Mouse (Mus musculus) left cerebral cortex, adult 8-10 months (tissue): ENCODE measurements around the gene Gm37240. TPM values are rescaled to one million over a fixed set of nuclear protein-coding genes. Genes with fewer than 3 reads are reported as not detected.
A peak's percentile ranks its signal among the peaks of the same experiment; 100 is the strongest.

Source experiments
- DNase-seq, 2 experiments: peaks; one replicate each; pipeline ENCODE4 v3.0.0; 2022; ENCODE audit warnings: low spot score in 2 of 2
- total RNA-seq, 4 experiments: library from RNA; stranded (reverse); gene quantifications; 2 replicates each; pipeline ENCODE4 v1.2.4; 2022

Gm37240 gene
- total RNA-seq, 4 experiments from 2014 or later = 0.50 to 4.0 (median 1.1) TPM; not detected in 1

DNA sequence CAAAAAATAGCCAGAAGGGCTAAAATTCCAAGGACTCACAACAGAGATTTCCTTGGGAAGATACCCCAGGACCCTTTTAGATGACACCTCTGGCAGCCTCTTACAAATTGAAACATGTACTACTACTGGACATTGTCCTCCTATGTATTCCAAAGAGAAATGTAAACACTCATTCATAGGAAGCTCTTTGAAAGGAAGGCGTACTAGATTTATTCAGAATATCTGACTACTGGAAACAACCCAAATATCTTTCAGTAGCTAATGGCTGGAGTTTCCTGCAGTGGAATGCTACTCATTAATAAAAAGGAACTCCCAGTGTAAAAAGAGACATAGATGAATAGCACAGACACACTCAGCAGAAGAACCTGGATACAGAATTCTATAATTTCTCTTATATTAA lies 1035.5 kb downstream of the Gm37240 start:
- no peak for DNase-seq

DNA sequence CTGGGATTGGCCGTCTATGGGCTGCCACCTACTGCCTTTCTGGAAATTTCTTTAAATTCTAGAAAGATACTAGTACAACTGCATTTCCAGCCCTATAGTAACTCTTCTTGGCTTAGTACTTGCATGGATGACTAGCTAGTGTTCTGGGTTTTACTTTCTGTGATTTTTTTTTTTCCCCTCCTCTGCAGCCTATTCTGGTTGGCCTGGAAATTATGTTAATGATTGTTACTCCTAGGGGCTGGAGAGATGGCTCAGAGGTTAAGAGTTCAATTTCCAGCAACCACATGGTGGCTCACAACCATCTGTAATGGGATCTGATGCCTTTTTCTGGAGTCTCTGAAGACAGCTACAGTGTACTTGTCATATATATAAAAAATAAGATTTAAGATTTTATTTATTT lies 1036.9 kb downstream of the Gm37240 start:
- no peak for DNase-seq

DNA sequence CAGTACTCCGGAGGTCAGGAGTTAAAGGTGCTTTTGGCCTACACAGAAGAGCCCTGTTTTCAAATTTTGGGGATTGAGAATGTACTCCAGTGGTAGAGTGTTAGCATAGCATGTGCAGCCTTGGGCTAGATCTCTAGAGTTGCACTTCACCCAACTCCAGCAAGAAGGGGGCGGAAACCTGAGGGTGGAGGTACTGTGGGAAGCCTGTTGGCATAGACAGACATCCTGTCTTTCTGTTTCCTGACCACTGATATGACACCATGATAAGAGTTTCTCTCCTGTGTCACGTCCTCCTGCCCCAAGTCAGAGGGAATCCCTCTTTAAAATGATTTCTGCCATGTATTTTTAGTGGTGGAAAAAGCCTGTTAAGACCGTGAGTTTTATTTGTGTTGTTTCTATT lies 1038.5 kb downstream of the Gm37240 start:
- DNase-seq = no peak

DNA sequence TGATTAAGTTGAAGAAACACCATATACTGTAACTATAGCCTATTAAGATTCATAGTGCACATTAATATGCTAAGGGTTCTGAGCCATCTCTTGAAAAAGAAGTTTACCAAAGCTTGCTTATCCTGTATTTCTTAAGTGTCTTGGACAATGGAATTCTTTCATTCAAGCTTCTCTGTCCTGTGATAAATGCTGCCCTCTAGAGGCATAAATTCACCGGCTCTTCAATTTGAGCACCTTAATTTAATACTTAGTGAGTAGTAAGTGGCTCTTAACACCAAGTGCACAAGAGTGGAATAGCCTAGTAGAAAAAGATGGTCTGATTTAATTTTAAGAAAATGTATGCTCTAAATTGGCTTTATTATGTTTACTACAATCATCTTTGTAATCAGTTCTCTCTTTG lies 1043.7 kb downstream of the Gm37240 start:
- no peak for DNase-seq

DNA sequence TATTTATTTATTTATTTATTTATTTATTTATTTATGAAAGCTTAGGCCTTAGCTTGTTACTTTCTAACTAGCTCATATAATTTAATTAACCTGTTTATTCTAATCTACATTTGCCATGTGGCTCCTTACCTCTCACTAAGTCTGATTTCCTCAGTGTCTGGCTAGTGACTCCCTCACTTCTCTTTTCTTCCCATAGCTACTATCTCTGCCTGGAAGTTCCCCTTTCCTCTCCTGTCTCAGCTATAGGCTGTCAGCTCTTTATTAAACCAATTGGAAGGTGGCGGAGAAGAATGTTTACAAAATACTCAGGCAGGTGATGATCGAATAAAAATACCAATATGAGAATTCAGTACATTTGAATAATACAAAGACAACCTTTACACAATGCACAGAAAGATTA lies 1044.5 kb downstream of the Gm37240 start:
- DNase-seq = no peak

DNA sequence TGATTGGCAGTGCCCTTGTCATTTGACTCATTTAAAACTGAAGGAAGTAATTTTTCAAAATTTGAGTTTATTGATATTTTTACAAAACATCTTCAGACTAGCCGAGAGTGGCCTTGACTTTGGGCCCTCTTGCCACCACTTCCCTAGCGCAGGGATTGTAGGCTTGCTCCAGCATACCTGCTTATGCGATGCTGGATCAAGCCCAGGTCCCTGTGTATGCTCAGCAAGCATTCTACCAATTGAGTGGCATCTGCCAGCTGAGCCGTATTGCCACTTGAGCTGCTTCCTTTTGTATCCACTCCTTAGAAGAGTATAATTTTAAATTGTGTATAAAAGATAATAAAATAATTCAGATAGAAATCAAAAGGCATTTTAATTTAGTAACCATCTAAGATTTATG lies 1046.0 kb downstream of the Gm37240 start:
- no peak for DNase-seq

DNA sequence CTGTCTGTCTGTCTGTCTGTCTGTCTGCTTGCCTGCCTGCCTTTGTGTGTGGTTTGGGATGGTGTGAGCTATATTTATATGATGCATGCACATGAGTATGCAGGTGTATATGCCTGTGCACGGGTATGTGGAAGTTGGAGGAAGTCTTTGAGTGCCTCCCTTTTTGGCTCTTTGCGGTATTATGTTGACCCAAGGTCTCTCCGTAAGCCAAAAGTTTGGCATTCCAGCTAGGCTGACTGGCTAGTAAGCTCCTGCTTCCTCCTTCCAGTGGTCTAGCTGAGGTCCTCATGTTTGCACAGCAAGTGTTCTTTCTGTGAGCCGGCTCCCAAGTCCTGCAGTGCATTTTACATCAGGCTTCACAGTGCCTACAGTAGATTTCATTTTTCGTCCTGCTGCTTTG lies 1047.8 kb downstream of the Gm37240 start:
- no peak for DNase-seq

DNA sequence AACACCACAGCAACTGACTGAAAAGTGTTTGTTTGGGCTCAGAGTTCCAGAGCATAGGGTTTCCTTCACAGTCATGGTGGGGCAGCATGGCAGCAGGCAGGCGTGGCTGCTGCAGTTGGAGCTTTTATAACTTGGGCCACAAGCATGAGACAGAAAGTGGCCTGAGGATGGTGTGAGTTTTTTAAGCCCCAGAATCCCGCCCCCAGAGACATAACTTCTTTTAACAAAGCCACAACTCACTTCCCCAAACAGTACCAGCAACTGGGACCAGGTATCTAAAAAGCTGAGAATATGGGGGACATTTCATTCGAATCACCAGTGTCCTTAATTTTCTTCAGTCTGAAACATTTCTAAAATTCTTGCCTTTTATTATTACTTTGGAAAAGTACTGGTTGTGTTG lies 1049.3 kb downstream of the Gm37240 start:
- no peak for DNase-seq

DNA sequence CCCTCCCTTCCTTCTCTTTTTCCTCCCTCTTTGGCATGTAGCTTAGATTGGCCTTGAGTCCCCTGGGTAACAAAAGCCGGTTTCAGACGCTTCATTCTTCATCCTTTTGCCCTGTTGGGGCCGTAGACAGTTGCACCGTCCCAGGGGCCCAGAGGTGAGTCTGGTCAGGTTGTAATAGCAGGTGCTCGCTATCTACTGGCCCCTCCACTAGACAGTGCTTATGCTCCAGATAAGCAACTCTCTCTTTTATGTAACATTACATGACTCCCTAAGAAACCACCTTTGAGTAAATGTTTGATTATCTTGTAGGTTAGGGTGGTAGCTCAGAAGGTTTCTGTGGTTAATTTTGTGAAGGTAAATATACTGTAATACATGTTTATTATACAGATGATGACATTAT lies 1051.3 kb downstream of the Gm37240 start:
- no peak for DNase-seq

DNA sequence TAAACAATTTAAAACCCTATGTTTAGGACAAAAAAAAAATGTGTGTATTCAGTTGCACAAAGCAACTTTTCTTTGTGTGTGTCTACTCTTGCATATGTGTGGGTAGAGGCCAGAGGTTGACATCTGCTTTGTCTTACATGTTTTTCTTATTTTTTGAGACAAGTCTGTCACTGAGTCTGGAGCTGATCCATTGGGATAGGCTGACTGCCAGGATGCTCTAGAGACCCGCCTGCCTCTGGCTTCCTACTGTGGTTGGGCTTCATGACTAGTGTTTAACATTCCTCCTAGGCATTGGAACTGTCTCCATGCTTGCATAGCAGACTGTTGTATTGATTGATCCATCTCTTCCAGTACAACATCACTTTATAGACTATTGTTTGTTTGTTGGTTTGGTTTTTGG lies 1058.0 kb downstream of the Gm37240 start:
- DNase-seq = no peak

DNA sequence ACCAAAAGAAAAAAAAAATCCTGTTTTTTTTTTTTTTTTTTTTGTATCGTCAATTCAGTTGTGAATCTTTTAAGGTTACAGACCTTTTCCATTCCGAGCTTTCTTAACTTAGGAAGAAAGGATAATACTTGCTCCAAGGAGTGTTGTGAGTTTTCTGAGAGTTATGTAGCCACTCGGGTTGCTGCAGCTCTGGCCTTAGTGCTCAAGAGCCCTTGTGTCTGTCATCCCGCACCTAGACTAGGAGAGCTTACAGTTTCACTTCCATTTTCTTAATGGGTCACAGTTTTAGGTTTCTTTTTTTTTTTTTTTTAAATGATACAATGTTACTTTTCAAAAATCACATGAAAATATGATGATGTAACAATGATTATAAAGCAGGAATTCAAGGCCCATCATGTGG lies 1059.7 kb downstream of the Gm37240 start:
- DNase-seq = no peak

DNA sequence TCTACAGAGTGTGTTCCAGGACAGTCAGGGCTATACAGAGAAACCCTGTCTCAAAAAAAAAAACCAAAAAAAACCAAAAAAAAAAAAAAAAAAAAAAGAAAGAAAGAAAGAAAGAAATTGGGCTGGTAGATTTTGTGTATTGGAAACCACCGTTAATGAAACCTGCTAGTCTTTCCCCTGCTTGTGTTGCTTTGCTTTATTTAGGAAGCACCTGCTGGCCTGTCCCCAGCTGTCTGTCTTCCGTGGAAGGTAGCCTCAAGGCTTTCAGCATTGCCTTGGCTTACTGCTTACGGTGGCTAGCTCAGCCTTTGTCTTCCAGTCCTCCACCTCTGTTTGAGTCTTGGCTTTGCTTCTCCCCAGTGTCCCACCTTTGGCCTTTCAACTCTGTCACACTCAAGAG lies 1060.4 kb downstream of the Gm37240 start:
- no peak for DNase-seq

DNA sequence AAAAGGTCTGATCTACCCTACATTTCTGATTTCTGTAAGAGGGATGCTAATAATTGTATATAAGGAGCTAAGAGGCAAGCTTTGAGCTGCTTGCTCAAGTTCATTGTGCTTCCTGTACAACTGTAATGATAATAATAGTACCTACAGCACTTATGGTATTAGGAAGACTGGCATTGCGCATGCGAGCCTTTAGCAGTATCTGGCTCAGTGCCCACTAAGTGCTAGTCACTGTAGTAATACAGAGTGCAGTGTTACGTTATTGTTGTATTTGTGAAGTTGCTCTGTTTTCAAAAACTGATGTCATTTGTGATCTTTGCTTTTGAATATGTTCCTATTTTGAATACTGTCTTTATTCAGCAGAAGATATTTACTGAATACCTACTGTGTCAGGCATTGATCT lies 1060.9 kb downstream of the Gm37240 start:
- no peak for DNase-seq

DNA sequence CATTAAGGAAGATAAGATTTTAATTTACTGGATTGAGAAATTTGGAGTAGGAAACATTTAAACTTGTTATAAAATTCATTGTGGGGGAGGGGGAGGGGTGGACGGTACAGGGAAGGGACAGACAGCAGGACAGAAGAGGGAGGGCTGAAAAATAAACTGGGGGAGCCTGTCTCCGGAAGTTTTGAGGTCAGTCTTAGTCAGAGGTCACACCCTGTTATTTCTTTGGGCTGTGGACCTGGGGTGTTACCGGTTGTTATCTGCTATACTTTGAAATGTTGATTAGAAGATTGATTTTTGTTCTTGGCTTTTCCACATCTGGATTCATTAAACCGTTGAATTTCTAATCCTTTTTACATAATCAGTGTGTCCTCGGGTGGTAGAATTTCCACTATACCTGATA lies 1061.3 kb downstream of the Gm37240 start:
- no peak for DNase-seq

DNA sequence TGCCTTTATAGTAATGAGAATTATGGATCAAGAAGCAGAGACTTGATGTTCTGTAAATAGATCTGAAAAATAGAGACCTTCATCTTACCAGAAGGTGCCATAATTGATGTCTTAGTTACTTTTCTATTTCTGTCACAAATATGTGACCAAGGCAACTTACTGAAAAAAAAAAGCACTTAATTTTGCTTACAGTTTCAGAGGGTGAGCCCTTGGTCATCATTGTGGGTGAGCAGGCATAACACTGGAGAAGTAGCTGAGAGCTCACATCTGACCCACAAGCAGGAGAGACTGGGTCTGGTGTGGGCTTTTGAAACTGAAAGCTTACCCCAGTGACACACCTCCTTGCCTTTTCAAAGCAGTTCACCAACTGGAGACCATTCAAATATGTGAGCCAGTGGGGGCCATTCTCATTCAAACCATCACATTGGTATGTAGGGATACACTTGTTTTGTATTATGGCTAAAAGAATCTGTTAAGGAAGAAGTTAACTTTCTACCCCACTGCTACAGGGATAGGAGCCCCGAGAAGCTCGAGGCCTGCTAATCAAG lies 1066.6 kb downstream of the Gm37240 start:
- DNase-seq = no peak

DNA sequence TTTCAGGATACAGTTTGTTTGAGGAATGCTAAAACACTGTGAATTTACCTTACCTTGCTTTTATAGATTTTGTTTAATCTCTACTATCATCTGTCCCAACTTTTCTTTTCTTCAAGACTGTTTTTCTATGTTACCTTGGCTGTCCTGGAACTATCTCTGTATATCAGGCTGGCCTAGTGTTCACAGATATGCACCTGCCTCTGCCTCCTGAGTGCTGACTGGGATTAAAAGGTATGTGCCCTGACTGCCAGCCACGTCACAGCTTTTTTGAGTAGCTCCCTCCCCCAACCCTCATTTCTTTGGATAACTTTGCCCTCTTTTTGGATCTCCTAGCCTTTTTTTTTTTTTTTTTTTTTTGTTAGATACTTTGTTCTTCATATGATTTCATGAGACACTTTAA lies 1070.4 kb downstream of the Gm37240 start:
- DNase-seq = no peak

DNA sequence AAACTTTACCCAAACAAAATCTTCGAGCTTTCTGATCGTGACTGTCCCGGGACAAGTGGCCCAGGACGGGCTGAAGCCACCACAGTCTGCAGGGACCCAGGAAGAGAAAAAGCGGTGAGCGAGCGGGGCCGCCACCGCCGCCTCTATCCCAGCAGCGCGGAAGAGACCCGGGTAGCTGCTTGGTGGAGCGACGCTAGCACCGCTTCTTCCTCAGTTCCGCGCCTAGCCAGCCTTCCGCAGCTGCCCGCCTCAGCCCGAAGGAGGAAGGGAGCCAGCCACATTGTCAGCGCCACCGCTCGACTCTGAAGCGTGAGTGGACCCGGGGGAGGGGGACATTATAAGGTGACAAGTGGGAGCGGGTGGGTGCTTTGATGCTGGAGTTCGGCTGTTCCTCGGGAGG lies 1071.9 kb downstream of the Gm37240 start:
- peak; percentile 9 to 18 for DNase-seq

DNA sequence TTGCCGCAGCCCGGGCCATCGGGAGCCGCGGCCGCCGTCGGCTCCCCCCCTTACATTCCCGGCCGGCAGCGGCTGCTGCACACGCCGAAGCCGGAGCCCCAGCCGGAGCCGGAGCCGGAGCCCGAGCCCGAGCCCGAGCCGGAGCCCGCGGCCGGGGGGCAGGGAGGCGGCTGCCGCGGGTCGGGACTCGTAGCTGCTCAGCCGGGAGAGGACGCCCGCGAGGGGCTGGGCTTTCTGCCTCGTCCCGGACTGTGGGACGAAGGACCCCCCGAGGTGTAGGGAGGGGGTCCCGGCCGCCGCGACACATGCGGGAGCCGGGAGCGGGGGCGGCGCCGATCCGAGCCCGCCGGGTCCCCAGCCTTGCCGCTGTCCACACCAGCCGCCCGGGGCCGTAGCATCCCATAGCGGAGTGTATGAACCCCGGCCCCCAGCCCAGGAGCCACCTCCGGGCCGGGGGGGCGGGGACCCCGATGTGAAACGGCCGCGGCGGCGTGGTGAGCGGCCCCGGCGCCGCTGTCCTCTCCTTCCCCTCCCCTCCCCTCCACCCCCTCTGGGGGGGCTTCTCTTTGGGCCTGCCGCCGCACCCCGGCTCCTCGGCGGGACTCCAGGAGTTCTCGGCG lies 1072.4 kb downstream of the Gm37240 start, which contains the start of gene Fbxw7:
Gene Fbxw7 (plus strand): TSS at position 507 of the 620 bp plus-strand sequence.
- DNase-seq = peak in 1 of 2 experiments; percentile 4

DNA sequence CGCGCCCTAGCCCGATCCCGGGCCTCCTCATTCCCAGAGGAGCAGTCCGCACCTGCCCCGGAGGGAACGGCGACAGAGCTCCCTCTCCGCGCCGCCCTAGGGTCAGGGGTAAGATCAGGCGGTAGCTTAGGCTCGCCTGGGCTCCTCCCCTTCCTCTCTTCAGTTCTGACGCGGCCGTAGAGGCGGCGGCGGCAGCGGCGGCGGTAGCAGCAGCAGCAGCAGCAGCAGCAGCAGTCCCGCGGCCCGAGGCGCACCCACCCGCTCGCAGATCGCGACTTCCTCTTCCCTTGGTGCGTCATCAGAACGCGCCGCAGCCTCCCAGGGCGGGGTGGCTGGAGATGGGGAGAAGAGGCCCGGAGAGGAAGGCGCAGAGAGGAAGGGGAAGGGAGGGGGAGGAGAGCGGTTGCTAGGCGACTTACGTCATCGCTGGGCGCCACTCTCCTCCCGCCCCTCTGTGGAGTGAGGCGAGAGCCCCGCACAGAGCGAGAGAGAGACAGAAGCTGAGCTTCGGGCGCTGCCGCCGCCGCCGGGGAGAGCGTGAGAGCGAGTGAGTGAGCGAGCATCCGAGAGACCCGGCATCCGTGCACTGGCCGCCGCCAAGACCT lies 1073.1 kb downstream of the Gm37240 start:
- peak; percentile 99 for DNase-seq

DNA sequence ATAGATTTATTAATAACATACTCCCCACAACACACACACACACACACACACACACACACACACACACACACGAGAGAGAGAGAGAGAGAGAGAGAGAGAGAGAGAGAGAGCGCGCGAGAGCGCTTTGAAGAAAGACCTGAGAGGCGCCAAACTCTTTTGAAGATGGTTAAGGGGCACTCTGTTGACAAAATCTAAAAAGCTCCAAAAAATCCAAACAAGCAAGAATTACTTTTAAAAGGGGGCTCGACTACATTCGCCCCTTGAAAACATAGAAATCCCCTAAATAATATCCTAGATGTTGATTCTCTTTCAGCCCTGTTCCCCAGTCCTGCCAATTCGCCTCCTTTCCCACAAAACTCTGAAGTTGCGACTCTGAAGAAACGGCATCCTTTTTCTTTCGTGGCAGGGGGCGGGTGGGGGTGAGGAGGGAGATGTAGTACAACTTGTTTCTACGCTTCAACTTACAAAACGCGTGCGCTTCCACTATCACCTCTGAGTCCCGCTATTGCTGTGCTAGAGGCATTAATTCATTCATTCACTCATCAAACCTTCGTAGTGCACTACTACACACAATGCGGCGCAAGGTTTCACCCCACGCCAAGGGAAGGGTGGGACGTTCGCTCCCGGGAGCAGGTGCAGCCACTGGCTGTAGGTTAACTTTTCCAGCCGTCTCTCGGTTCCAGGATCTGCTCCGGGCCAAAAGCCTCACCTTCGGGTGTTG lies 1073.7 kb downstream of the Gm37240 start:
- DNase-seq = no peak

DNA sequence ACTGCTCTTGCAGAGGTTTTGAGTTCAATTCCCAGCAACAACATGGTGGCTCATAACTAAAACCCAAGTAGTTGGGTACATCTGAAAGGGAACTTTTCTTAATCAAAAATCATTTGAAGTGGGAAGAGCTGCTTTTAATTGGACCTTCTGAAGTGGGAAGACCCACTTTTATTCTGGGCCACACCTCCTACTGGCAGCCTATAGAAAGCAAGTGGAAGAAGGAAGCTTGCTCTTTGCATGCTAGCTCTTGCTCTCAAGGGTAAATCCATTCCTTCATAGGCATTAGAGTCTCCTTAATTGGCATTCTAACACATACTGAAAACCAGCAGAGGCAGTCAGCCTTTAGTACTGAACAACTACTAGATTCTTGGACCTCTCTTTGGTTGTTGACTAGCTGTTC lies 1076.5 kb downstream of the Gm37240 start:
- no peak for DNase-seq

DNA sequence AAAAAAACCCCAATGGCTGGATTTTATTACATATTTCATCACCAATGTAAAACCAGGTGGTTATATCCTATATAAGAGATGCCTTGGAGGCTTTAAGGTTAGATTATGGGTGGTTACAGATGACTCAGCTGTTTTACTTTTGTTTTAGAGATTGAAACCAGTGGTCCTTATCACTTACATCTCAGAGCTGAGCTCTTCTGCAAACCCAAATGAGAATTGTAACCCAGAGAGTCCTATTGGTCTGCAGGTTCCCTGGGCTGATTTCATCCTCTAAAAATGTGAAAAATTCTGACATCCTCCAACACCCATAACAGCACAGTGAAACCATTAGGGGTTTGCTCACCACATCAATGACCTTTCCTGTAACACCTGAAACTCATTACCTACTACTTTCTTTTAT lies 1078.4 kb downstream of the Gm37240 start:
- DNase-seq = no peak

DNA sequence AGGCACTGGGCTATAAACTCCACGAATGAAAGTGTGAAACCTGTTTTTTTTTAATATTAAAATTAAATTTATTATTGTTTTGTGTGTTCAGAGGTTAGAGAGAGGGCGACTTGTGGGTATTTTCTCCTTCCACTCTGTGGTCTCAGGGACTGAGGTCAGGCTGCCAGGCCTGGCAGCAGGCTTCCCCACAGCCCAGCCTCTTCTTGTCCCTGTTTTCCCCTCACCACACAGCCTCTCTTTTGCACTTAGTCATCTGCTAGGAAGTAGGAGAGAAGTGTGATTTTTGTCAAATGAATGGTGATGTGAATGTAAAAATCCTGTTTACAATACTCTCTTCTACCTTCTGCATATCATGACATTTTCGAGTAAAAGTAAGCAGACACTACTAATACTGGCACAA lies 1079.5 kb downstream of the Gm37240 start:
- DNase-seq = no peak
